Mouse (Mus musculus) lung, embryonic 16.5 days (tissue): ENCODE measurements around the gene Ccdc137. TPM values are rescaled to one million over a fixed set of nuclear protein-coding genes. Genes with fewer than 3 reads are reported as not detected.

Experiments used
- polyA plus RNA-seq: library from polyadenylated mRNA; unstranded; fragments of >200 nt; fragmentation: Nextera tagmentation; extraction: Ambion mirVana; gene quantifications from 2 replicates; pipeline ENCODE4 v1.2.1, GENCODE M21; 2015

Gene Ccdc137
- polyA plus RNA-seq, 1 experiment from 2014 or later: 34.8 TPM

Other genes with a start within 250 kb of the Ccdc137 start
- 7.0 and 7.5 TPM in 2 replicates for gene Bahcc1, start 225.2 kb upstream of the Ccdc137 start, polyA plus RNA-seq
- 2,589 and 2,717 TPM in 2 replicates for gene Actg1, start 109.6 kb upstream of the Ccdc137 start, polyA plus RNA-seq
- gene Fscn2, start 96.6 kb upstream of the Ccdc137 start, polyA plus RNA-seq: 0.64 and 0.83 TPM in 2 replicates
- gene Faap100, start 79.4 kb upstream of the Ccdc137 start, polyA plus RNA-seq: 36.7 and 41.4 TPM in 2 replicates
- 25.9 and 28.2 TPM in 2 replicates for gene Nploc4, start 20.4 kb upstream of the Ccdc137 start, polyA plus RNA-seq
- gene Tspan10, start 15.5 kb upstream of the Ccdc137 start, polyA plus RNA-seq: not detected in 2 replicates
- gene Pde6g, start 4.6 kb upstream of the Ccdc137 start, polyA plus RNA-seq: 0.21 TPM in 1 of 2 replicates, not detected in the other
- 13.2 and 14.8 TPM in 2 replicates for gene Oxld1, start within 50 bp of the Ccdc137 start, polyA plus RNA-seq
- gene Arl16, start 9.5 kb downstream of the Ccdc137 start, polyA plus RNA-seq: 40.3 and 44.8 TPM in 2 replicates
- 113 and 117 TPM in 2 replicates for gene Mrpl12, start 26.5 kb downstream of the Ccdc137 start, polyA plus RNA-seq
- gene Slc25a10, start 33.7 kb downstream of the Ccdc137 start, polyA plus RNA-seq: 72.5 and 73.8 TPM in 2 replicates
- 1.4 and 1.7 TPM in 2 replicates for gene Gcgr, start 72.6 kb downstream of the Ccdc137 start, polyA plus RNA-seq
- gene Mcrip1, start 91.6 kb downstream of the Ccdc137 start, polyA plus RNA-seq: 184 and 200 TPM in 2 replicates
- gene Ppp1r27, start 93.0 kb downstream of the Ccdc137 start, polyA plus RNA-seq: 0.95 and 2.6 TPM in 2 replicates
- gene P4hb, start 115.1 kb downstream of the Ccdc137 start, polyA plus RNA-seq: 829 and 841 TPM in 2 replicates
- gene Arhgdia, start 123.5 kb downstream of the Ccdc137 start, polyA plus RNA-seq: 654 and 680 TPM in 2 replicates
- gene Alyref, start 140.2 kb downstream of the Ccdc137 start, polyA plus RNA-seq: 82.6 and 266 TPM in 2 replicates
- gene Anapc11, start 140.3 kb downstream of the Ccdc137 start, polyA plus RNA-seq: 215 and 224 TPM in 2 replicates
- gene Npb, start 150.4 kb downstream of the Ccdc137 start, polyA plus RNA-seq: 1.5 and 1.6 TPM in 2 replicates
- 104 and 117 TPM in 2 replicates for gene Pcyt2, start 159.8 kb downstream of the Ccdc137 start, polyA plus RNA-seq
- 31.8 and 32.5 TPM in 2 replicates for gene Sirt7, start 167.1 kb downstream of the Ccdc137 start, polyA plus RNA-seq
- 13.2 and 15.0 TPM in 2 replicates for gene Mafg, start 175.5 kb downstream of the Ccdc137 start, polyA plus RNA-seq
- gene Pycr1, start 185.7 kb downstream of the Ccdc137 start, polyA plus RNA-seq: 22.4 and 23.4 TPM in 2 replicates
- gene Myadml2, start 190.0 kb downstream of the Ccdc137 start, polyA plus RNA-seq: 0.97 and 1.1 TPM in 2 replicates
- gene Notum, start 203.1 kb downstream of the Ccdc137 start, polyA plus RNA-seq: 3.2 and 4.0 TPM in 2 replicates
- 127 and 133 TPM in 2 replicates for gene Aspscr1, start 214.9 kb downstream of the Ccdc137 start, polyA plus RNA-seq